Mouse (Mus musculus) cerebellum, adult (tissue): ENCODE results near the gene Ptprcap.
A peak's percentile ranks its signal among the peaks of the same experiment; 100 is the strongest.
"Not testable (repeated sequence)": the region's sequence is repeated elsewhere in the genome, so short reads cannot be mapped to it uniquely, and the experiment has no call there.

Source experiments
- ATAC-seq: cut with Nextera tagmentation; 2 replicates; pipeline ENCODE4 v1.9.2; 2017; ENCODE audit warnings: mild to moderate bottlenecking, moderate library complexity, mixed read lengths; ENCODE audit not compliant: insufficient number of reproducible peaks, low FRiP score, low TSS enrichment

Ptprcap gene

DNA sequence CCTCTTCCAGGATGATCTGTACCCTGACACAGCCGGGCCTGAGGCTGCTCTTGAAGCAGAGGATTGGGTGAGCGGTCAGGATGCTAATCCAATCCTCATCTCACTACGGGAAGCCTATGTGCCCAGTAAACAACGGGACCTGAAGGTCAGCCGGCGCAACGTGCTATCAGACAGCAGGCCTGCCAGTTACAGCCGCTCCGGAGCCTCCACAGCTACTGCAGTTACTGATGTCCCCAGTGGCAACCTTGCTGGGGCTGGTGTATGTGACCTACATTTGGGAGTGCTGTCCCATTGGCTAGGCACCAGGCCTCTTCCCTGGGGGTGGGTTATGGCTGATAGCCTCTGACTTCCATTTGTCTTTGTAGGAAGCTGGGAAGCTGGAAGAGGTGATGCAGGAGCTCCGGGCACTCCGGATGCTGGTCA, at the start of gene Ptprcap:
Gene Ptprcap, plus strand, starts transcription at position 373 of the 423 bp plus-strand sequence.
- ATAC-seq: peak; percentile 54; the same call in 1 of the 2 replicates

DNA sequence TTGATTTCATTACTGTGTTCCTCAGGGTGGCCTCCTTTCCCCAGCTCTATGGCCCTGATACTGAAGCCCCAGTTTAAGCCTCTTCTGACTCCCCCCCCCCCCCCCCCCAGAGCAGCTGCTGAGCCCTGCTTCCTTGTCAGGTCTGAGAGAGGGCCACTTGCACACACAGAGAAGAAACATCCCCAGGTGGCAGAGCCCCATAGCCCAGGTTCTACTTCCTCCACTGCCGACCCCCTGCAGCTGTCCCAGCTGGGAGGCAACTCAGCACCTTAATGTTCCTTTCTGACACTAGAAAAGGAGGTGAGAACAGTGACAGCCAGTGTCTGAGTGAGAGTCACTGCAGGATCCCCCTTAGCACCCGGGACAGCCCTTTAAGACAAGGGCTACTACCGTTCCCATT, 49.6 kb upstream of the Ptprcap start:
- no peak for ATAC-seq

DNA sequence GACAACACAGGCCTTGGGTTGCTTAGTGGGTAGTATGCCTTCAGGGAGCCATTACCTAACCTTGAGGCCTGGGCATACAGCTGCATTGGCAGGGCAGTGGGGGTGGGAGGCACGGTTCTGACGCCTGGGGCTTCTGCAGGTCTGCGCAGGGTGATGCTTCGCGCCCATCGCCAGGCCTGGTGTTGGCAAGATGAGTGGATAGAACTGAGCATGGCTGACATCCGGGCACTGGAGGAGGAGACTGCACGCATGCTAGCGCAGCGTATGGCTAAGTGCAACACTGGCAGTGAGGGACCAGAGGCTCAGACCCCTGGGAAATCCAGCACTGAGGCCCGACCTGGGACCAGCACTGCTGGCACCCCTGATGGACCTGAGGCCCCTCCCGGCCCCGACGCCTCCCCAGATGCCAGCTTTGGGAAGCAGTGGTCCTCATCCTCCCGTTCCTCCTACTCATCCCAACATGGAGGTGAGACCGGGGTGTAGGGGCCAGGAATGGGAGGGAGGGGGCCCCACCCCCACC, 48.7 kb upstream of the Ptprcap start:
- no peak for ATAC-seq

DNA sequence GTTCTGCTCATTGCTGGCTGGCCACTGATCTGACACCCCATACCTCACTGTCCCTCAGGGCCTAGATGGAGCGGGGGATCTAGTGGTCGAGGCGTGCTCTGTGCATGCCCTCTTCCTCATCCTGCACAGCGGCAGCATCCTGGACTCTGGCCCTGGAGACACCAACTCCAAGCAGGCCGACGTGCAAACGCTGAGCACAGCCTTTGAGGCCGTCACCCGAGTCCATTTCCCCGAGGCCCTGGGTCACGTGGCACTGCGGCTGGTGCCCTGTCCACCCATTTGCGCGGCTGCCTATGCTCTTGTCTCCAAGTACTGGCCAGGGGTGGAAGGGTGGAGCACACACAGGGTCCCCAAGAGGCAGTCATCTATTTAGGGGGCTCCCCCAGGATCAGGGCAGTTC, 46.8 kb upstream of the Ptprcap start:
- ATAC-seq: no peak

DNA sequence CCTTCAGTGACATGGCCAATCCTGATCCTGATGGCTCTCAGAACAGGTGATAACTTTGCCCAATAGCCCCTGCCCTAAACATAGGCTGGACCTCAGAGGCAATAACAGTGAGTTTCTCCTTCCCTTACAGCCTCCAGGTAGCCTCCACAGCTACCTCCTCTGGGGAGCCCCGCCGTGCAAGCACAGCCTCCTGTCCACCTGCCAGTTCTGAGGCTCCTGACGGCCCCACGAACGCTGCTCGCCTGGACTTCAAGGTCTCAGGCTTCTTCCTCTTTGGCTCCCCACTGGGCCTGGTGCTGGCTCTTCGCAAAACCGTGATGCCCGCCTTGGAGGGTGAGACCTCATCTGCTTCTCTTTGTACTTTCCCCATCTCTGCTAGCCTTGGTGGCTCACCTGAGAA, 44.9 kb upstream of the Ptprcap start:
- no peak for ATAC-seq

DNA sequence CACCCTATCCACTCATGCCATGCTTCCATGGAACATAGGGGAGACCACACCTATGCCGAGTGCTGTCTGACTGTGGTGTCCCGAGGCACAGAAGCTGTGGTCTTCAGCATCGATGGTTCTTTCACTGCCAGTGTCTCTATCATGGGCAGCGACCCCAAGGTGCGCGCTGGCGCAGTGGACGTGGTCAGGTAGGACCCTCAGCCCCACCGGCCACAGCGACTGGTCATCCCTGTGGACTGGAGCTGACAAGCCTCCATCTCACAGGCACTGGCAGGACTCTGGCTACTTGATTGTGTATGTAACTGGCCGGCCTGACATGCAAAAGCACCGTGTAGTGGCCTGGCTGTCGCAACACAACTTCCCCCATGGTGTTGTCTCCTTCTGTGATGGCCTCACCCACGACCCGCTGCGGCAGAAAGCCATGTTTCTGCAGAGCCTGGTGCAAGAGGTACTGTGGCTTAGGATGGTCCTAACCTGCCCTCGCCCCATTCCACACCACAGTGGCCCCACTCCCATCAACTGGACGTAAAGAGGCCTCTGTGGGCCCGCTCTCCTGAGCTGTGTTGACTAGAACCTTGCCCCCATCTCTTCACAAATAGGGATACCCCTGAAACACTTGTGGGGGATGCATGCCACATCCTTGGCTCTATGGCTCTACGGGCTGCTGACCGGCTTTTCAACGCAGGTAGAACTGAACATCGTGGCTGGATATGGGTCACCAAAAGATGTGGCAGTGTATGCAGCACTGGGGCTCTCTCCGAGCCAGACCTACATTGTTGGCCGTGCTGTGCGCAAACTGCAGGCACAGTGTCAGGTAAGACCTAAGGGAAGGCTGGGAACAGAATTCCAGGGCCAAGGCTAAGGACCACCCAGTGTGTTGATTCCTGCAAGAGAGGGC, 41.1 kb upstream of the Ptprcap start:
- ATAC-seq: no peak

DNA sequence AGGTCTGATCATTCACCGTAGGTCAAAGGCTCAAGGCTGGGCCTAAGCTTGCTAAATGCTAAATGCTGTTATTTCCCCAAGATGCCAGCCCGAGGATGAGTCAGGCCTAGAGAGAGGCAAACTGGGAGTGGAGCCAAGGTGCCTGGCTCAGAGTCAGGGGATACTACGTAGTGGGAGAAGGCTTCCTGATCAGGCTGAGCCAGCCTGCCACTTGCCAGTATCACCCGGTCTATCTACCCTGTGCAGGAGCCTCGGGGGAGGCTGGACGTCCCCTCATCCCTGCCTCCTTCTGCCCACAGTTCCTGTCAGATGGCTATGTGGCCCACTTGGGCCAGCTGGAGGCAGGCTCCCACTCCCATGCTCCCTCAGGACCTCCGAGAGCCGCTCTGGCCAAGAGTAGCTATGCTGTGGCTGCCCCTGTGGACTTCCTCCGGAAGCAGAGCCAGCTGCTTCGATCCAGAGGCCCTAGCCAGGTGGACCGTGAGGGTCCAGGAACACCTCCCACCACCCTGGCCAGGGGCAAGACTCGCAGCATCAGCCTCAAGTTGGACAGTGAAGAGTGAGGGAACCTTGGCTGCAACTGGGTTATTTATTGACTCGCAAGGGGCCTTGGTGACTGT, 40.1 kb upstream of the Ptprcap start:
- ATAC-seq: peak; percentile 69

DNA sequence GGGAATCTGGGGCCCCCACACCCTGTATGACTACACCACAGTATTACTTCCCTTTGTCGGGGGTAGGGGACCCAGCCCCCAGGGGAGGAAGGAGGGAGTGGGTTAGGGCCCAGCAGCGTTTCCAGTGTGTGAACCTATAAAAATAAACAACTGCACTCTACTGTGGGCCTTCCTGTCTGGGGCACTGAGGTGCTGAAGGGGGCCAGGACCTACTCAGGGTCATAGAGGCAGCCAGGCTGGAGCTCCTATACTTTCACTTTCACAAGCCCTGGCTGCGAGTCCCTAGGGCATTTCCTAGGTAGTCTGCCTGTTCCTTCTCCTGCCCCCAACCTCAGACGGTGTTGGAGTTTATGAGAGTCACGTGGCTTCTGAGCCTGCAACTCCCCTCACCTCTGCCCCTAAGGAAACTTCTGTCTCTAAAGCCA, 39.6 kb upstream of the Ptprcap start:
- no peak for ATAC-seq

DNA sequence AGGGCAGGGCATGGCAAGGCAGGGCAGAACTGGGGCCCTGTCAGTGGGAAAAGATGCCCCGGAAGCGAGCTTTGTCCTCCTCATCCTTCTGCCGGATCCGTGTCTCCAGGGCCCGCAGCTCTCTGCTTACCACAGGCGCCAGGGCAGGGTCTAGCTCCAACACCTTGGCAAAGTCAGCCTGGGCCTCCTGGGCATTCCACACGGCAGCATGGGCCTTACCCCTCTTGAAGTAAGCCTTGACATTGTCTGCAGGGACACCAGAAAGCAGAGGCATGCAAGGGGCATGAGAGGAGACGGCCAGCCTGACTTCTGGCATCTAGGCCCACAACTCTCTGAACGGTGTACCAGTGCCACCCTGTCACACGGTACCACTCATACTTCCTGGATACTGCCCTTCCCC, 38.9 kb upstream of the Ptprcap start:
- ATAC-seq: no peak

DNA sequence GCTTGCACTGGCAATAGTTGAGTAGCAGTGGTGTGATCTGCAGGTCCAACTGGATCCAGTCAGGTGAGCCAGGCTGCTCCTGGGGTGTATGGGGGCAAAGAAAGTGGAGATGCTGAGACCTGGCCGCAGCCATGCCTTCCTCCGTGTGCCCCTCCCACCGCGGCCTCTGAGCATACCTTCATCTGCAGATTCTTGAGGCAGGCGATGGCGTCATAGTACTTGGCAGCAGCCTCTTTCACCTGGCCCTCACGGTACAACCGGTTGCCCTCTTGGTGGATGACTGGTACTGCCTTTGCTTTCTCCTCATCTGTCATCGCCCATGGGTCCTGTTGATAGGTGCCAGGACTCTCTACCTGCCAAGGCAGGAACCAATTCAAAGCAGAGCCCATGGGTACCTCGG, 38.3 kb upstream of the Ptprcap start:
- no peak for ATAC-seq

DNA sequence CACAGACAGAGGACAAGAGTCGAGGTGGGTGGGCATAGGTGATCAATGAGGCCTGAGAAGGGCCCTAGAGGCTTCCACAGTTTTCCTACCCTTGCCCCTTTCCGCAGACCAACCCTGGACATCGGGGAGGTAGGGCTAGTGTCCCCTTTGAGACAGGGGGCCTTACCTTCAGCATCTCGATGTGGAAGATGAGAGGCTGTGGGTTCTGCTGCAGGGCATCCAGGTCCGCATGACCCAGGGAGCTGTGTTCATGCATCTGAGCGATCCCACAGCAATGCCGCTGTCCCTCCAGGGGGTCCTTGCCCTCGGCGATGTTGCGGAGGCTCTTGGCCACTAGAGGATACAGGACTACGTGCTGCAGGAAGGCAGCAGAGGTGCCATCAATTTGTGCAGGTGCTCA, 37.6 kb upstream of the Ptprcap start:
- no peak for ATAC-seq

DNA sequence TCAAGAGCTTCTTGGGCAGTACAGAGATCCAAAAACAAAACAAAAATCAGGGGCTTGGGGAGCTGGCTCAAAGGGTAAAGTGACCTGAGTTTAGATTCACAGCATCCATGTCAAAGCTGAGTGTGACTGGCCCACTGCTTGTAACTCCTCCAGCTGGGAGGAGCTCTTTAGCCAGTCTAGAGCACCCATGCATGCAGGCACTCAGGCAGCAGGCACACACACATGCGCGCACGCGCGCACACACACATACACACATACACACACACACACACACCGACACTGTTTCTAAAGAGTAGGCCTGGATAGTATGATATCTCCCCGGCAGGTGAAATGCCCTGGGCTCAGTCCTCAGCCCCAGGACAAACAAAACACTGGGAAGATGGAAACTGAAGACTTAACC, 36.4 kb upstream of the Ptprcap start:
- no peak for ATAC-seq

DNA sequence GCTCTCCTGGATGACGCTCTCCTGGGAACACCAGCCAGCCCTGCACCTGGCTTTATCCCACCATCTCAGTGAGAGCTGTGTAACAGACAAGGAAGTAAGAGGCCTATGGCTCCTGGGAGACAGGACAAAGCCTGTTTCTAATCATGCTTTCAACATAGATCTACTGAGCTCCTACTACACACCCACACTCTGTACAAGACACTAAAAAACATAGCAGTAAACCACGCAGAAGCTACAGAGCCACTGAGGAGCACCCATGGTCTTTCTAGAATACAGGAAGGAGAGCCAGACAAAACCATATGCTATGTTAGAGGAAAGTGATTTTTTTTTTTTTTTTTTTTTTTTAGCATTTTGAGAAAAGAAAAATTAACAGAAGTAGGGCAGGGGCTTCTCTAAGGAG, 35.1 kb upstream of the Ptprcap start:
- no peak for ATAC-seq

DNA sequence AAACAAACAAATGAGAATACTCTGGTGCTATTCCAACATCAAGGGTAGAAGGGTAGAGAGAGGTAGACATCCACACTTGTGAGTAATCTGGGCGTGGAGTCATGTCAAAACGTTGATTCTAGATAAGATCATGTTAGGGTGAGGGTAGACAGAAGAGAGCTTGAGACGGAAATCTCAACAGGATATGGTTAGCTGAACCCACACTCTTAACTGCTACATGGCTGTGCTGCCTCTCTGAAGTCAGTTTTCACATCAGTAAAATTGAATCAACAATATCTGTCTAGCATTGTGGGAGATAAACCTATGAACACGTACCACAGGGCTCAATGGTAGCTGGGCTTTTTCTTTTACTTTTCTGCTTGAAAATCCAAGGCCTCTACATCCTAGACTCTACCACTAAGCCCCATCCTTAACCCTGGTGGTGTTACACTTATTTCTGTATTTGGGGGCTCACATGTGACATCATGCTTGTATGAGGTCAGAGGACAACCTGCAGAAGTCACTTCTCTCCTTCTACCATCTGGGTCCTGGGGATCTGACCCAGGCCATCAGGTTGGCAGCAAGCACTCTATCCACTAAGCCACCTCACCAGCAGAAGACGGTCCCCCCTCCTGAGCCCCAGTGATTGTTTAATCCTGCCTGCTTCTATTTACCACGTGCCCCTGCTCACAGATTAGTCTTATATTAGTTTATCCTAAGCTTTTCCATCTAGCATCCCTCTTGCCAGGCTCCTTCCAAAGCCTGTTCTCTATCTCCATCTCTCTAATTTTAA, 33.5 kb upstream of the Ptprcap start:
- ATAC-seq: no peak

DNA sequence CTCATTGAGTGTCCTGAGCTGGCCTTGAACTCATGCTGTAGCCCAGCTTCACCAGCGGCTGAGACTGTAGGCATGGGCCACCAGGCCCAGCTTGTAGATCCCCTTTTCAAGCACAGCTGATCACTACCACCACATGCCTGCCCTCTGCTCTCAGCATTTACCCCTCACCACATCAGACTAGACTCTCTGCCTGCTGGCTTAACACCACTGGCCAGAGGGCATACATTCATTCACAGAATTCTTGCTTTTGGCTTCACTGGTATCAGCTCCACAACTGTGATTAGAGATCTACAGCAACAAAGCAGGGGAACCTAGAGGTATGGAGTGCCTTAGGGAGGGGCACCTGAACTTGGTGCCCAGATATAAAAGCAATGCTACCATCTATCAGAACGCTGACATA, 32.9 kb upstream of the Ptprcap start:
- ATAC-seq: no peak

DNA sequence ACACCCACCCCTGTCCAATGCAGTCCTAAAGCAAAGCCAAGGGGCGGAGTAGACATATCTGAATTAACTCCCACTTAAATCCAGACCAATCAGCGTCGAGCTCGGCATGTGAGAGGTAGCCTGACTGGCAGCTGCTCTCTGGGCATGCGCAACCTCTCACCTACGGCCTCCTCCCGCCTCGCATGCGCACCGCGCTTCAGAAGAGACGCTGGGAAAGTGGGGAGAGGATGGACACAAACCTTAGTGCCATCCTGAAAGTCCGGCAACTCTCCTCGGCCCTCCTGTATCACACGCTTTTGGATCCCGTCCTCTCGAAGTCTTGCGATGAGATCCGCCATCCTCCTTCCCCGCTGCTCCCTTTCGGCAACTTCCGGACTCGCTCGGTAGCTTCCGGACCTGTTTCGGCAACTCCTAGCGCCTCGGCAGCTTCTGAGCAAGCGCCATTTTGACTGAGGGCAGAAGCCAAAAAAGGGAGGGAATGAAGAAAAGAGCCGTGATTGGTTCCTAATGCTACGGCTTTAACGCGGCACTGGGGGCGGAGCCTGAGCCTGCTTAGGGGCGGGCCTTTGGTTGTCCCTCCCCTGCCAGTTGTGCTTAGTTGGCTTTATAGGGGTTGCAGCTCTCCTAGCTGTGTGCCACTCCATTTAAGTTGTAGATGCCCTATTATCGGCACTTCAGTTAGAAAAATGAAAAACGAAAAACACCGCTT, 32.2 kb upstream of the Ptprcap start:
- peak; percentile 71 for ATAC-seq

DNA sequence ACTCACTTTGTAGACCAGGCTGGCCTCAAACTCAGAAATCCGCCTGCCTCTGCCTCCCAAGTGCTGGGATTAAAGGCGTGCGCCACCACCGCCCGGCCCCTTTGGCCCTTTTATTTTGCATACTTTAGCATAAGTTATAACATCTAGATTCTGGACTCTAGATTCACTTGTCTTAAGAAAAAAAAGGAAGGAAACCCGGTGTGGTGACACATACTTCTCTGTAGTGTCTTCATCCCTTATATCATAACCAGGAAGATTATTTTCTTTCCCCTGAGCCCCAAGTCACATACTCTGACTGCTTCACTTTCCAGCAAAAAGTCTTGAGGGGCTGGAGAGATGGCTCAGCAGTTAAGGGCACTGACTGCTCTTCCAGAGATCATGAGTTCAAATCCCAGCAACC, 31.5 kb upstream of the Ptprcap start:
- not testable (repeated sequence) for ATAC-seq

DNA sequence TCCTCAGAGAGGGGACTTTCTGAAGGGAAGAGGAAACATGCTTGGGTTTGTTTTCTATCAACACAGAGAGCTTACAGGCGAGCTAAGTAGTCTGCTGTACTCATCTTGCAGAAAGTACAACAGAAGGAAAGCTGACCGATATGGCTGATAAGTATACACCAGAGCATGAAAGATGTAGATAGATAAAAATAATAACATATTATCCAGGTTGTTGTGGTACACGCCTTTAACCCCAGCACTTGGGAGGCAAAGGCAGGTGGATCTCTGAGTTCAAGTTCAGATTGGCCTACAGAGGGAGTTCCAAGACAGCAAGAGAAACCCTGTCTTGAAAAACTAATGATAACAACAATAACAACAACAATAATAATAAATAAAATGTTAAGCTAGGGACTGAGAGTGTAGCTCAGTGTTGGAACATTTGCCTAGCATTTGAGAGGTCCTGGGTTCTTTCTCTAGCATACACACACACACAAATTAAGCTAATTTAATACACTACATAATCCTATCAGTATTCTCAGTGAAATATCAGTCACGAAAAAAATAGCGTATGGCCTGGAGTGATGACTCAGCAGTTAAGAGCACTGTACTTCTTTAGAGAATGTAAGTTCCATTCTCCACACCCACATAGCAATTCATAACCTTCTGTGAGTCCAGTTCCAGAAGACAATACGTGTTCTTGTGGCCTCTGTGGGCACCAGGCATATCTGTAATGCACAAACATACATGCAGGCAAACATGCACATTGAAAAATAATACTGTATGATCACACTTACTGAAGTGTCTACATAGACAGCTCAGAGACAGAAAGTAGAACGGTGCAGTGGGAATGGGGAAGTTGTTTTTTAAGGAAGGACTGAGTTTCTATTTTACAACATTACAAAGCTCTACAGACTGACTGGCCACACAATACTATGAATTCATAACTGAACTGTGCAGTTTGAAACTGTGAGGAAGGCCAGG, 30.7 kb upstream of the Ptprcap start:
- ATAC-seq: no peak

DNA sequence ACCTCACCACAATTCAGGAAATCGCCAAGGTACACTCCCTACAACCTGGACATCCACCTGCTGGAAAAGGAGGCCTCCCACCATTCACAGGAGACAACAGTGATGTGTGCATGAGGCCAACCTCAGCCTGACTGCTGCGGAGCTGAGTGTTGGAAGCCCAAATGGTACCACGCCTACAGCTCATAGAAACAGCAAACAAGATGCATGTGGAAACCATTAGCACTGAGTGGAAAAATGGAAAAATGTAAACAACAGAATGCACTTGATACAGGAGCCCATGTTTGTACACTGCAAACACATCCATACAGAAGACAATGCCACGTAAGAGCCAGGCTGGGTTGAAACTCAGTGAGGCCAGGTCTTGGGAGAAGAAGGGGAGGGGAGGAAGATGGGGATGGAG, 29.0 kb upstream of the Ptprcap start:
- no peak for ATAC-seq
